Mouse (Mus musculus) urinary bladder, postnatal 4 days (tissue): ENCODE measurements around the gene Tshz3.
A peak's percentile ranks its signal among the peaks of the same experiment; 100 is the strongest.

Experiments used
- DNase-seq, 2 experiments: peaks; one replicate each; pipeline ENCODE4 v3.0.0; 2021 to 2022; ENCODE audit warnings: low spot score in 2 of 2

The Tshz3 gene

GRCm38 (mm10) chr7:36697856-36698588 is at the start of gene Tshz3:
Gene Tshz3 (plus strand): TSS chr7:36698118.
- DNase-seq = peak; percentile 77 to 78

GRCm38 (mm10) chr7:36655931-36656330 is 42.0 kb upstream of the Tshz3 start:
- no peak for DNase-seq

DNA sequence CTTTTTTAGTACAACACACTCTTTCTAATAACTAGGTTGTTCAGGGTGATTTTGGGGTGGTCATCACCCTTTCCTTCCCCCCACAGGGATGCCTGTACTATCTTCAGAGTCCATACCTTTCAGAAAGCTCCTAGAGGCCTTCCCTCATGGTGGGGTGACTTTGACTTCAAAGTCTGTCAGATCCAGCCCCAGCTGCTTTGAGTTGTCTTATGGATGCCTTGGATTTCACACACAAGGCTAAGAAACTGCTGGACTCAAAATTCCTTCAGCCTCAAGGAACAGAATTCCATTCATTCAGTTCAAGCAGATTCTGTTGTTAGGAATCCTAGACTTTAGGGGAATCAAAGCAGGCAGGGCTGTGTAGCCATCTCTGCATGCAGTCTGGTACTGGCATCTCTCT is 41.5 kb upstream of the Tshz3 start:
- no peak for DNase-seq

DNA sequence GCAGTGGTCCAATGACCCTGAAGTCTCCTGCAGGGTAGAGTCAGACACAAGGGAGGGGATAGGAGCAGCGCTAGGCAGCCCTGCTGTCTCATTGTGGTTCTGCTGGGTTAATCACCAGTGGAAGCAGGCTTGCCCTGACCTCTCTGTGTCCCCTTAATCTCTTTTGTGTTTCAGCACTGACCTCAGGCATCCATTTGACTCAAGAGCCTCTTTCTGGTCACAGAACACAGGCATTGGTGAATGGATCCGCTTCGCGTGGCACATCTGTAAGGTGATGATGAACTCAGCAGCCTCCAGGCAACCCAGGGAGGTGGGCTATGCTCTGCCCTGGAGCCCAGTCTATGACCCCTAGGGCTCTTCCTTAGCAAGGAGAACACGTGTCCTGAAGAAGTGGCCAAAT is 39.6 kb upstream of the Tshz3 start:
- no peak for DNase-seq

DNA sequence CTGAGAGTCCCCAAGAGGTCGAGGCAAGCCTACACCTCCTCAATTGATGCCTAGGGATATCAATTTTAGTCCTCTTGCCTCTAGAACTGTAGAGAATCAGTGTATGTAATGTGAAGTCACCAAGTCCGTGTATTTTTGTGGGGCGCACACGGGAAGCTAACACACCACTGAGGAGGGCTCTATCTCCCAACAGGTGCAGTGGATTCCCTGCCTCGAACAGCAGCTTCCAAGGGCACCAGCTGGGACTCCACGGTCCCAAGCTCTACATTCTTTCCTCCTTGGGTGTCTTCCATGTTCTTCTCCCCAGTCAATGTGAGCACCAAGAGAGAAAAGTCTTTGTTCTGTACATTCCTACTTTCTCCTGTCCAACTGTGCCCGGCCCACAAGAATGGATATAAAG is 38.7 kb upstream of the Tshz3 start:
- DNase-seq = no peak

- DNase-seq = no peak
Measured at GRCm38 (mm10) chr7:36660654-36661053, 37.3 kb upstream of the Tshz3 start.

GRCm38 (mm10) chr7:36663431-36663830 is 34.5 kb upstream of the Tshz3 start:
- no peak for DNase-seq

- DNase-seq = no peak
Measured at GRCm38 (mm10) chr7:36667767-36668166, 30.2 kb upstream of the Tshz3 start.

- no peak for DNase-seq
Measured at GRCm38 (mm10) chr7:36678031-36678430, 19.9 kb upstream of the Tshz3 start.

GRCm38 (mm10) chr7:36678510-36678909 is 19.4 kb upstream of the Tshz3 start:
- DNase-seq = no peak

DNA sequence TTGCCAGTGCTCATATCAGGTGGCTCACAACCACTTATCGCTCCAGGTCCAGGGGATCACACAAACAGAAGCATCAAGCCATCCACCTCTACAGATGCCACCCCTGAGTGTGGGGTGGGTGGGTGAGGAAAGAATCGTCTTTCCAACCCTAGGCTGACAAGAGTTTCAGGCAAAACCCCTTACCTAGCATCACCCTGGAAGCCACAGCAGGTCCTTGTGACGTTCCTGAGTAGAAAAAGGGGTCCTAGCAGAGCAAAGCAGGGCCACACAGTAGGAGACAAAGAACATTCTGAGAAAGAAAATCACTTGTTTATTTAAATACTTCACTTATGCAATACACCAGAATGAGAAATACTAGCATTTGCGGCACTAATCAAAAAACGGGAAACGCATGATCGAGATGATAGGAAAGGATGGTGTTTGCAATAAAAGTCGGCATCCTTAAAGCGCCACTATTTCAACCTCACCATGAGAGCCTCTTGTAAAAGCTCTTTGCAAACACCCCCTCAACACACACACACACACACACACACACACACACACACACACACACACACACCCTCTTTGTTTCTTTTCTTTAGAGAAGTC is 18.8 kb upstream of the Tshz3 start:
- no peak for DNase-seq

DNA sequence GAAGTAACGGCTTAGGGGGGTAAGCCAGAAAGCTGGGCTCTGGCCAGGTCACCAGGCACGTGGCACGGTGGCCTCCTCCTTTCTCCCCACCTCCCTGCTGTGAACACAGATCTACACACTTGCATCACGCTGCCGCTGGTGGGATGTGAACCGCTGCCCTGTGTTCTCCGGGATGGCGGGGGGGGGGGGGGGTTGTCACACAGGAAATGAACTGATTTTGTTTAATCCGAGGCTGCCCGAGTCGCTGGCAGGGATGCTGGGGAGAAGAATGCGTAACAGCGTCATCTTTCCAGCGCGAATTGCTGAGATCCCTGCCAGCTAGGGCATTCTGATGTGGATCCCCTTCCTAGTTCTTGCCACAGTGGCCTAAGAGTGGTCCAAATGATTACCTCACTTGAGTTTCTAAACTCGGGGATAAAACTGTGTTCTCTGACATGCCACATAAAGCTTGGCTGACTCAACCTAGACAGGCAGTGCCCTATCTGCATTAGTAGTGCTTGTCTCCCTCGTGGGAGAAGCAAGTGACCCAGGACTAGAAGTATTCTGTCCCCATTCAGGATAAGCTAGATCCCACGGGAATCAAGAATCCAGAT is 18.0 kb upstream of the Tshz3 start:
- DNase-seq = no peak

GRCm38 (mm10) chr7:36687508-36687907 is 10.4 kb upstream of the Tshz3 start:
- no peak for DNase-seq

- DNase-seq = peak in 1 of 2 experiments; percentile 56
Measured at GRCm38 (mm10) chr7:36689049-36689793, 8.7 kb upstream of the Tshz3 start.

- DNase-seq = no peak
Measured at GRCm38 (mm10) chr7:36690551-36690950, 7.4 kb upstream of the Tshz3 start.

DNA sequence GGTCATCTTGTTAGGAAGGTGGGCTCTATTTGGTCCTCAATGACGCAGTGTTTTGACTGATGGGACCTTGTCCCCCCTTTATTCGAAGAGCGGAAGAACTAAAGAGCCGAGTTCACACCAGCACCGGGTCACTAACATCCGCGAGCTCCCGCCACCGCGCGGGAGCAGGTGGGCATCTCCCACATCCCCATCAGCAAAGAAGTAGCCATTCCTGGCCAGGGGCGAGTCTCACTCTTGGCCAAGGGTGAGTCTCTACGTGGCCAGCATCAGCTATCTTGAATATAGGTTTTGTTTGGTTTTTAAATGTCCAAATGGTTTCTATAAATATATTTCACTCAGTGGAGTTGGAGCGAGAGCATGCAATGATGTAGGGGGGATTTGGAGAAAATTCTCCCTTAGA is 6.3 kb upstream of the Tshz3 start:
- no peak for DNase-seq

- no peak for DNase-seq
Measured at GRCm38 (mm10) chr7:36692381-36692780, 5.5 kb upstream of the Tshz3 start.

DNA sequence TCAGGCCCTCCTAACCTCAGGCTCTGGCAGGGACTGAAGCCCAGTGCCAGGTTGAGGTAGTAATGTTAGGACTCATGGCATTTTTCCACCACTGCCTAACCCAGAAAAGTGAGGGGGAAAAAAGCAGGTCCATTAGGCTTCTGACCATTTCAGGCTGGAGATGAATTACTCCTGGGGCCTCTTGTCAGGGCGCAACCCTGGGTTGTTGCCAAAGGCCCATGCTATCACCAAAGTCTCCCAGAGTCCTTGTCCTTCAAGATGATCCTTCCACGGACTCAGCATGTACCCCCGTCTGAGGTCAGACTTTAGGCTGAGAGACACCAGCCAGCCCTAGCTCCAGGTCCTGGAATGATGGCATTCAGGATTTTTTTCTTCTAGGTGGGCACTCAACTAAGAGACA is 4.8 kb upstream of the Tshz3 start:
- no peak for DNase-seq

- no peak for DNase-seq
Measured at GRCm38 (mm10) chr7:36694642-36695191, 3.2 kb upstream of the Tshz3 start.

GRCm38 (mm10) chr7:36695276-36695675 is 2.6 kb upstream of the Tshz3 start:
- no peak for DNase-seq

DNA sequence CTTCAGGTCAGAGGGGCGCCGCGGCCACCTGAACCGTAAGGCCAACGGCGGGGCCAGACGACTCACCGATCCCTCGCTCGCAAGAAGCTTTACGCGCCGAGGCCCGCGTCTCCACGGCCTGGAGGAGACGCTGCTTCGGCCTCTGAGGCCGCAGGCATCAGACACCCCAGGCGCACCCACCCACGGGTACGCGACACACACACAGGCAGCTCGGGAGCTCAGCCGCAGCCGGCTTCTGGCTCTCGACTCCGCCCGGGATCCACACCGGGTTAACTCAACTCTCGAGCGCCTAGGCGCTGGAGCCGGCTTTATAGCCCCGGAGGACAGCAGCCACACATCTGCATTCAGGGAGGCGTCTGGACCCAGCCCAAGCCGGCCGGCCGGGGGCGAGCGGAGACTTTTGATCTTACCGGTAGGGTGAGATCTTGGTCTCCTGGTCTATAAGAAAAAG is 2.1 kb upstream of the Tshz3 start:
- peak; percentile 54 to 76 for DNase-seq
